Mouse (Mus musculus): ENCODE measurements around the gene Slc39a11.
A peak's percentile ranks its signal among the peaks of the same experiment; 100 is the strongest.

The Slc39a11 gene

GRCm38 (mm10) chr11:113633398-113633797, 16.5 kb downstream of the Slc39a11 start:
- DNase-seq (ENCODE audit: low read depth, low spot score), result no peak

GRCm38 (mm10) chr11:113632303-113632702, 17.6 kb downstream of the Slc39a11 start:
- DNase-seq (ENCODE audit: low read depth, low spot score), result no peak

GRCm38 (mm10) chr11:113631862-113632261, 18.0 kb downstream of the Slc39a11 start:
- DNase-seq (ENCODE audit: low read depth, low spot score), result no peak

GRCm38 (mm10) chr11:113631302-113631701, 18.6 kb downstream of the Slc39a11 start:
- no peak for DNase-seq (ENCODE audit: low read depth, low spot score)

- no peak for DNase-seq (ENCODE audit: low read depth, low spot score)
These were observed 19.2 kb downstream of the Slc39a11 start for GRCm38 (mm10) chr11:113630642-113631041.

GRCm38 (mm10) chr11:113627785-113628184, 22.1 kb downstream of the Slc39a11 start:
- no peak for DNase-seq (ENCODE audit: low read depth, low spot score)

GRCm38 (mm10) chr11:113625437-113625836, 24.4 kb downstream of the Slc39a11 start:
- no peak for DNase-seq (ENCODE audit: low read depth, low spot score)

- no peak for DNase-seq (ENCODE audit: low read depth, low spot score)
These were observed 27.9 kb downstream of the Slc39a11 start for GRCm38 (mm10) chr11:113622028-113622427.

- no peak for DNase-seq (ENCODE audit: low read depth, low spot score)
These were observed 28.9 kb downstream of the Slc39a11 start for GRCm38 (mm10) chr11:113621001-113621400.

- DNase-seq (ENCODE audit: low read depth, low spot score), result no peak
These were observed 30.3 kb downstream of the Slc39a11 start for GRCm38 (mm10) chr11:113619420-113620080.

GRCm38 (mm10) chr11:113618672-113619419, 31.0 kb downstream of the Slc39a11 start, which contains the start of gene Sstr2:
Gene Sstr2, plus strand, starts transcription at chr11:113619342.
- DNase-seq (ENCODE audit: low read depth, low spot score), result peak; percentile 42

GRCm38 (mm10) chr11:113618303-113618671, 31.6 kb downstream of the Slc39a11 start:
- DNase-seq (ENCODE audit: low read depth, low spot score), result no peak

- DNase-seq (ENCODE audit: low read depth, low spot score), result peak; percentile 68
These were observed 32.6 kb downstream of the Slc39a11 start for GRCm38 (mm10) chr11:113617132-113617911.

GRCm38 (mm10) chr11:113614476-113614875, 35.4 kb downstream of the Slc39a11 start:
- DNase-seq (ENCODE audit: low read depth, low spot score), result no peak

- DNase-seq (ENCODE audit: low read depth, low spot score), result peak; percentile 58
These were observed 37.9 kb downstream of the Slc39a11 start for GRCm38 (mm10) chr11:113611664-113612611.

GRCm38 (mm10) chr11:113611112-113611646, 38.7 kb downstream of the Slc39a11 start:
- no peak for DNase-seq (ENCODE audit: low read depth, low spot score)

GRCm38 (mm10) chr11:113610266-113610665, 39.6 kb downstream of the Slc39a11 start:
- DNase-seq (ENCODE audit: low read depth, low spot score), result no peak

GRCm38 (mm10) chr11:113609581-113609980, 40.3 kb downstream of the Slc39a11 start:
- DNase-seq (ENCODE audit: low read depth, low spot score), result no peak

- DNase-seq (ENCODE audit: low read depth, low spot score), result peak; percentile 52
These were observed 42.3 kb downstream of the Slc39a11 start for GRCm38 (mm10) chr11:113607556-113607955.

- DNase-seq (ENCODE audit: low read depth, low spot score), result no peak
These were observed 48.1 kb downstream of the Slc39a11 start for GRCm38 (mm10) chr11:113601616-113602343.
